Mouse (Mus musculus): ENCODE measurements around the gene Nrn1l. TPM values are rescaled to one million over a fixed set of nuclear protein-coding genes. Genes with fewer than 3 reads are reported as not detected.

Gene Nrn1l
- polyA plus RNA-seq, 1 experiment from 2014 or later: 0.29 TPM

- Histone ChIP-seq H3K27ac (peak within 1 kb of the TSS; percentile 96), H3K9ac (peak within 1 kb of the TSS; percentile 99), H3K9me3 (replicated peaks) (no peaks in the 10 kb centered on the region), H3K36me3 (peaks cover 3% of the 10 kb centered on the region; the same call in 1 of the 2 replicates), H3K4me1 (peaks cover 19% of the 10 kb centered on the region), H3K4me2 (peak within 1 kb of the TSS; percentile 75), H3K27me3 (replicated peaks) (no peaks in the 10 kb centered on the region), H3K4me3 (peak within 1 kb of the TSS; percentile 93)
- ATAC-seq: peak; percentile 89
- under 1% methylated on average over 68 of the region's 68 CpGs for WGBS (ENCODE audit: insufficient replicate concordance)
Observed at GRCm38 (mm10) chr8:105900180-105900940, 7.0 kb downstream of the Nrn1l start, which contains the start of gene Pskh1. Pskh1 (plus strand) TSS chr8:105900441.

GRCm38 (mm10) chr8:105900941-105901616 is 7.7 kb downstream of the Nrn1l start:
- Histone ChIP-seq H3K36me3 (peaks cover 3% of the 10 kb centered on the region; the same call in 1 of the 2 replicates), H3K9me3 (replicated peaks) (no peaks in the 10 kb centered on the region), H3K4me1 (peaks cover 19% of the 10 kb centered on the region), H3K4me2 (peak overlapping the region; percentile 75), H3K4me3 (peak overlapping the region; percentile 93), H3K27ac (peak overlapping the region; percentile 96), H3K9ac (peak overlapping the region; percentile 99), H3K27me3 (replicated peaks) (no peaks in the 10 kb centered on the region)
- ATAC-seq: peak; percentile 64
- WGBS (ENCODE audit: insufficient replicate concordance): 13% methylated on average over 16 of the region's 16 CpGs

GRCm38 (mm10) chr8:105919390-105919789 is 26.0 kb downstream of the Nrn1l start:
- WGBS (ENCODE audit: insufficient replicate concordance): 63% methylated on average over 3 of the region's 3 CpGs

GRCm38 (mm10) chr8:105925123-105925522 is 31.8 kb downstream of the Nrn1l start:
- Histone ChIP-seq H3K36me3 (peaks cover 10% of the 10 kb centered on the region), H3K4me3 (no peak overlapping the region), H3K27ac (no peak overlapping the region), H3K9ac (no peak overlapping the region), H3K27me3 (replicated peaks) (no peaks in the 10 kb centered on the region), H3K4me1 (peaks cover 15% of the 10 kb centered on the region), H3K4me2 (no peak overlapping the region), H3K9me3 (replicated peaks) (no peaks in the 10 kb centered on the region)
- 60% methylated on average over 3 of the region's 3 CpGs for WGBS (ENCODE audit: insufficient replicate concordance)
- ATAC-seq: no peak

More at GRCm38 (mm10) chr8:105919390-105919789, 26.0 kb downstream of the Nrn1l start:
- no peak for ATAC-seq
- Histone ChIP-seq H3K36me3 (peaks cover 25% of the 10 kb centered on the region), H3K4me1 (peaks cover 4% of the 10 kb centered on the region; the same call in 1 of the 2 replicates), H3K4me2 (no peak overlapping the region), H3K9ac (no peak overlapping the region), H3K27ac (no peak overlapping the region), H3K9me3 (replicated peaks) (no peaks in the 10 kb centered on the region), H3K27me3 (replicated peaks) (no peaks in the 10 kb centered on the region), H3K4me3 (no peak overlapping the region)

- H3K9ac ChIP-seq: no peak overlapping the region; the same call in 1 of the 2 replicates
- ATAC-seq: peak; percentile 50
- peaks cover 24% of the 10 kb centered on the region for H3K4me1 ChIP-seq
- H3K9me3 ChIP-seq (replicated peaks): no peaks in the 10 kb centered on the region
- H3K27me3 ChIP-seq (replicated peaks): no peaks in the 10 kb centered on the region
- no peak overlapping the region for H3K4me2 ChIP-seq
- no peak overlapping the region for H3K27ac ChIP-seq
- no peak overlapping the region for H3K4me3 ChIP-seq
- WGBS (ENCODE audit: insufficient replicate concordance): 14% methylated on average over 8 of the region's 8 CpGs
- peaks cover 33% of the 10 kb centered on the region for H3K36me3 ChIP-seq
Observed at GRCm38 (mm10) chr8:105930602-105931001, 37.2 kb downstream of the Nrn1l start.

GRCm38 (mm10) chr8:105931271-105931670 is 37.9 kb downstream of the Nrn1l start:
- peaks cover 30% of the 10 kb centered on the region for H3K4me1 ChIP-seq
- H3K9me3 ChIP-seq (replicated peaks): no peaks in the 10 kb centered on the region
- H3K4me3 ChIP-seq: no peak overlapping the region
- 84% methylated on average over 3 of the region's 3 CpGs for WGBS (ENCODE audit: insufficient replicate concordance)
- no peak for ATAC-seq
- H3K9ac ChIP-seq: no peak overlapping the region
- H3K4me2 ChIP-seq: no peak overlapping the region
- H3K27ac ChIP-seq: no peak overlapping the region
- peaks cover 33% of the 10 kb centered on the region for H3K36me3 ChIP-seq
- no peaks in the 10 kb centered on the region for H3K27me3 ChIP-seq (replicated peaks)

- H3K9ac ChIP-seq: no peak overlapping the region
- no peak overlapping the region for H3K4me3 ChIP-seq
- no peak overlapping the region for H3K27ac ChIP-seq
- H3K27me3 ChIP-seq (replicated peaks): no peaks in the 10 kb centered on the region
- peaks cover 33% of the 10 kb centered on the region for H3K36me3 ChIP-seq
- 82% methylated on average over 11 of the region's 11 CpGs for WGBS (ENCODE audit: insufficient replicate concordance)
- peaks cover 34% of the 10 kb centered on the region for H3K4me1 ChIP-seq
- no peak overlapping the region for H3K4me2 ChIP-seq
- H3K9me3 ChIP-seq (replicated peaks): no peaks in the 10 kb centered on the region
- no peak for ATAC-seq
Observed at GRCm38 (mm10) chr8:105932525-105932924, 39.2 kb downstream of the Nrn1l start.

- H3K36me3 ChIP-seq: peaks cover 33% of the 10 kb centered on the region
- WGBS (ENCODE audit: insufficient replicate concordance): 87% methylated on average over 2 of the region's 2 CpGs
- no peak within 1 kb of the TSS for H3K9ac ChIP-seq
- H3K27me3 ChIP-seq (replicated peaks): no peaks in the 10 kb centered on the region
- H3K4me1 ChIP-seq: peaks cover 37% of the 10 kb centered on the region
- peak within 1 kb of the TSS; percentile 18; the same call in 1 of the 2 replicates for H3K27ac ChIP-seq
- H3K9me3 ChIP-seq (replicated peaks): no peaks in the 10 kb centered on the region
- no peak for ATAC-seq
- no peak within 1 kb of the TSS for H3K4me2 ChIP-seq
- no peak within 1 kb of the TSS for H3K4me3 ChIP-seq
Observed at GRCm38 (mm10) chr8:105933762-105934161, 40.4 kb downstream of the Nrn1l start, which contains the start of gene Ctrl. Ctrl (minus strand) TSS chr8:105933862.

GRCm38 (mm10) chr8:105935105-105935504 is 41.7 kb downstream of the Nrn1l start:
- Histone ChIP-seq H3K4me3 (peak overlapping the region; percentile 19; the same call in 1 of the 2 replicates), H3K4me2 (peak overlapping the region; percentile 96), H3K27ac (peak overlapping the region; percentile 84), H3K9ac (peak overlapping the region; percentile 82), H3K36me3 (peaks cover 35% of the 10 kb centered on the region), H3K27me3 (replicated peaks) (no peaks in the 10 kb centered on the region), H3K4me1 (peaks cover 45% of the 10 kb centered on the region), H3K9me3 (replicated peaks) (no peaks in the 10 kb centered on the region)
- 0 out of 2 replicates have a peak, but pooled peaks have one; percentile 9 for ATAC-seq
- 16% methylated on average over 6 of the region's 6 CpGs for WGBS (ENCODE audit: insufficient replicate concordance)

- Histone ChIP-seq H3K9ac (peak overlapping the region; percentile 82), H3K4me1 (peaks cover 41% of the 10 kb centered on the region), H3K27ac (peak overlapping the region; percentile 84), H3K36me3 (peaks cover 37% of the 10 kb centered on the region), H3K4me2 (peak overlapping the region; percentile 96), H3K27me3 (replicated peaks) (no peaks in the 10 kb centered on the region), H3K4me3 (peak overlapping the region; percentile 84), H3K9me3 (replicated peaks) (no peaks in the 10 kb centered on the region)
- 14% methylated on average over 7 of the region's 7 CpGs for WGBS (ENCODE audit: insufficient replicate concordance)
- ATAC-seq: 0 out of 2 replicates have a peak, but pooled peaks have one; percentile 5
Observed at GRCm38 (mm10) chr8:105935863-105936603, 42.7 kb downstream of the Nrn1l start.

- Histone ChIP-seq H3K4me1 (peaks cover 40% of the 10 kb centered on the region), H3K27me3 (replicated peaks) (no peaks in the 10 kb centered on the region), H3K9me3 (replicated peaks) (no peaks in the 10 kb centered on the region), H3K4me3 (peak overlapping the region; percentile 84), H3K27ac (peak overlapping the region; percentile 84), H3K9ac (peak overlapping the region; percentile 82), H3K36me3 (peaks cover 37% of the 10 kb centered on the region), H3K4me2 (peak overlapping the region; percentile 96)
- under 1% methylated on average over 30 of the region's 30 CpGs for WGBS (ENCODE audit: insufficient replicate concordance)
- peak; percentile 83 for ATAC-seq
Observed at GRCm38 (mm10) chr8:105936866-105937475, 43.6 kb downstream of the Nrn1l start.
